Mouse (Mus musculus): Measurements from ENCODE around the gene Adap1.

Gene Adap1

DNA sequence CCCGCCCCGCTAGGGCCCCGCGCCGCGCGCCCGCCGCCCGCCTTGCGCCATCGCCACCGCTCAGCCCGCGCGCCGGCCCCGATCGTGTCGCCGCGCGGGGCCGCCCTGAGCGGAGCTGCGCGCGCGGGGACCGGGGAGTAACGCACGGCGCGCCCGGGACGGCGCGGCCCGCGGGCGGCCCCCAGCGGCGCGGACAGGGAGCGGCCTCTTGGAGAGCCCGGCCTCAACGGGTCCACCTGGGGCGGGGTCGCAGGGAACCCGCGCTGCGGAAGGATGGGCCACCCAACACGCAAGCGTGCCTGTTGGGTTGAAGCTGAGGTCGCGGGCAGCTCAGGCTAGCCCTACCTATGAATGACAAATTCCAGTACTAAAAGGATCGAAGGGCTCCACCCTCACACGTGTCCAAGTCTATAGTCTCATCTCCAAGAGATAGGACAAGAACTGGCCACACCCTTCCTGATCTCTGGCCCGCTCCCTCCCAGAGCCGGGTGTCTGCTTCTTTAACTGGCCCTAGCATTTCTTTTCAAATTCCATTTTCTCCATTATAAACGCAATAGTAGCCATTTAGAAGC lies at the start of gene Adap1:
Gene Adap1, minus strand, starts transcription at position 228 of the 572 bp plus-strand sequence.
- DNase-seq (ENCODE audit: low spot score in 2 of 2) = peak; percentile 56 to 70

GRCm38 (mm10) chr5:139374841-139375240 lies 49.4 kb upstream of the Adap1 start:
- no peak for DNase-seq (ENCODE audit: low spot score in 2 of 2)

- no peak for DNase-seq (ENCODE audit: low spot score in 2 of 2)
Observed at GRCm38 (mm10) chr5:139373889-139374444, 48.5 kb upstream of the Adap1 start.

DNA sequence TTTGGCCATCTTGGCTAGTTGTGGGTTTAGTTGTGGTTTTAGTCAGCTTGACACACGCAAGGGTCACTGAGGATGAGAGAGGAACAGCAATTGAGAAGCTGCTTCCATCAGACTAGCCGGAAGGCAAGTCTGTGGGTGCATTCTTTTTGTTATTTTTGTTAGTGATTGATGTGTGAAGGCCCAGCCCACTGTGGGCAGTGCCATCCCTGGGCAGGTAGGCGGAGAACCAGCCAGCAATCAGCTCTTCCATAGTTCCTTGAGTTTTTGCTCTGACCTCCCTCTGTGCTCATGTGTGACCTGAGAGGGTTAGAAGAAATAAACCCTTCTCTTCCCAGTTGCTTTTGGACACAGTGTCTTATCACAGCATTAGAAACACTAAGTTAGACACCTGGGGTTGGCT lies 47.7 kb upstream of the Adap1 start:
- no peak for DNase-seq (ENCODE audit: low spot score in 2 of 2)

DNA sequence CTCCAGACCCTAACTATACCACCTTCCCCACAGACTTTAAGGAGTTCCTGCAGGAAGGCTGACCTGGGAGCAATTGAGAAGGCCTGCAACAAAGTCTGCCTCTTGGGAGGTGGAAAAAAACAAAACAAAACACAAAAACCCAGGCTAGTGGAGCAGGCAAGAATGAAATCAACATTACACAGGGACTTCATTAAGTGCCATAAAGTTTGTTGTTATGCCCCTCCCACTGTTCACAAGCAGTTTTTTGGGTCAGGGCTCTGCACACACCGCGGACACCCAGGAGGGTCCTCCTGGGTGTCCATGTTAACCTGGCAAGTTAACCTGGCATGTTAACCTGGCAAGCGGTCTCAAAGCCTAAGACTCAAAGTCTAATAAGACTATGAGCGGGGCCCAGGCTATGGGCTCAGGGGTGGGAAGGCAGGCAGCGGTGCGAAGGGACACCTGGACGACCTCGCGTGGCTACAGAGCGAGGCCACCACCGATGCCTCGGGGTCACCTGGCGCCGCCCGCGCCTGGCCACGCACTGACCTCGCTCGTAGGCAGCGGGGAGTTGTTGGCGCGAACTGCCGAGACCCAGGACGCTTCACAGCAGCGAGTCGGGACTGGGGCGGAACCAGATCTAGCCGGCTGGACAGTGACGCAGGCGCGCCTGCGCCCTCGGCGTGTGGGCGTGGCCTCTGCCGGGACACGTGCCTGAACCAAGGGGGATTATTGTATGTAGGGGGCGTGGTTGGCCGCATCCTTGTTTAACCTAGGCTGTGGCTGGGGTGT lies 46.4 kb upstream of the Adap1 start:
- DNase-seq (ENCODE audit: low spot score in 2 of 2) = peak; percentile 83 to 87

DNA sequence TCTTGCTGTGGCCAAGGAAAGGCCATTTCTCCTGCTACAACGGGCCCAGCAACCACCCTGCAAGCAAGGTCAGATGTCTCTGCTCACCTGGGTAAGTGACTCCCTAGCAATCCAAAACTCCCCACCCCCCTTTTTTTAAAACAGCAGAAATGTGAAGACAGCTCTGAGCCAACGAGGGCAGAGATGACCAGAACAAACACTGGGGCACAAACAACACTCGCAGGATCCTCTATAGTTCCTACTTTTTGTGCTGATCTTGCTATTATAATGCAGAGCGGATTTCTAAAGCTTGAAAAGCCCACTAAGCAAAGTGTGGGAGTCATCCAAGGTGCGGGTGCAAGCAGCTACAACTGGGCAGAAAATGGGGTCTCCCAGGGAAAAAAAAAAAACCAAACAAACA lies 45.7 kb upstream of the Adap1 start:
- no peak for DNase-seq (ENCODE audit: low spot score in 2 of 2)

GRCm38 (mm10) chr5:139370336-139370735 lies 44.9 kb upstream of the Adap1 start:
- no peak for DNase-seq (ENCODE audit: low spot score in 2 of 2)

DNA sequence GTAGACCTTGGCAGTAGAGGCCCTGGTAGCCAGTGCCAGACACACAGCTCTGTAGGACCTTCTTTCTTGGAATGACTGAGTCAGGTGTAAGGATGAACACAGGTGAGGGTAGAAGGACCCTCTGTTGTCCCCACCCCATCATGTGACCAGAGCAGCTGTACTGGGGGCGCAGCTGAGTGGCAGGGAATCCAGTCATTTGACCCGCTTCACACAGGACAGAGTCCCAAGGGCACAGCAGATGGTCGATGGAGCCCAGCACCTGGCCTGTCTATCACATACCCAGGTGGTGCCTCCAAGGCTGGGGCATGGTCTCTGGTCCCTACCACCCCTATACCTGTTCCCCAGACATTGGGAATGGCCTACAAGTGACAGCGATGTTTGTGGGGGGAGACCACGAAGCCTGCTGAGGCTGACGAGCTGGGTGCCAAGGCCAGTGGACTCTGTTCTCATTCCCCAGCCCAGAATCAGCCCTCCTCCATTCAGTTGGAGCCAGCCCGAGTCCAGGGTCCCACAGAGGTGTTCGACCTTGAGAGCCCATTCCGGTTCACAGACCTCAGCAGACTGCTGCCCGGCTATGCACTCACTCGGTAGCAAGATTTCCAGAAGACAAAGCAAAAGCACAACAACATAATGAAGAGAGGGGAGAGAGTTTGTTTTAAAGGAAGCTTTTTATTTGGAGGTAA lies 43.4 kb upstream of the Adap1 start:
- DNase-seq (ENCODE audit: low spot score in 2 of 2) = no peak

- no peak for DNase-seq (ENCODE audit: low spot score in 2 of 2)
Observed at GRCm38 (mm10) chr5:139367884-139368458, 42.5 kb upstream of the Adap1 start.

GRCm38 (mm10) chr5:139366484-139366883 lies 41.1 kb upstream of the Adap1 start:
- no peak for DNase-seq (ENCODE audit: low spot score in 2 of 2)

DNA sequence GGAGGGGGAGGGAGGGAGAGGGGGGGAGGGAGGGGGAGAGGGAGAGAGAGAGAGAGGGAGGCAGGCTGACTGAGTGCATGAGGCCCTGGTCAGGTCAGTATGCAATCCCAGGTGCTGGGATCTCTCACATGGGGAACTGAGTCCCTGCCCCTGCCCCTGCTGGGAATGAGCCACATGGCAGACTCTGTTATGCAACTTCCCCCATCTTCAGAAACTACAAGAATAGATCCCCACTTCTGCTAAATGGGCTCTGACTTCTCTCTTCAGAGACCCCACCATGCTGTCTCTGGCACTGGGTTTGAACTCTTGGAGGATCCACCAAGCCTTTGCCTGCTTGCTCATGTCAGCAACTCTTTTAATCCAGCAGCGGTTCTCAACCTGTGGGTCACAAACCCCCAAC lies 40.4 kb upstream of the Adap1 start:
- no peak for DNase-seq (ENCODE audit: low spot score in 2 of 2)

DNA sequence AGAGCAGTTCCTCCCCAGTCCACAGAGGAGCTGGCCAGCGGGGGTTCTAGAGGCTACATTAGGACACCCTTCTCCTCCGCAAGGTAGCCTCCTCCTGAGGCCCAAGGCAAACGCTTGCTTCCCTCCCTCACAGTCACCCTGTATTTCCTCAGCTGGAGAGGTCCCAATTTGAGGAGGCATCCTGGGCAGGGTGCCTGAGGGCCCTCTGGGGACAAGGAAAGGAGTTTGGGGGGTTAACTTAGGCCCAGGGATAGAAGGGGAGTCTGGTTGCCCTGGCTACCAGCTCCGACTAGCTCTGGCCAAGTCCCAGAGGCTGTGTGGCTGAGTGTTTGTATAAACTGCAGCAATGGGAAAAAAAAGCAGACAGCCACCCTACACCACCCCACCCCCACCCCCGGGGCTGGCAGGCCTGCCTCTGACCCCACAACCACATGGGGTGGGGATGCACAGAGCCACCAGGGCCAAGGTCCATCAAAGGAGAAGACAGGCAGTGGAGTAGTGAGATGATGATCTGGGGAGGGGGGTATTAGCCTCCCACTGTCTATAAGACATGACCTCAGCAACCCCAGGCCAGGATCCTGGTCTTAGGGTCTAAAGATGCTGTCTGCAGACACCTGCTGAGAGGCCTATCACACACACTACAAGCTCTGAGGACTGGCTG lies 39.6 kb upstream of the Adap1 start:
- no peak for DNase-seq (ENCODE audit: low spot score in 2 of 2)

GRCm38 (mm10) chr5:139364260-139364910 lies 39.0 kb upstream of the Adap1 start:
- peak; percentile 95 for DNase-seq (ENCODE audit: low spot score in 2 of 2)

DNA sequence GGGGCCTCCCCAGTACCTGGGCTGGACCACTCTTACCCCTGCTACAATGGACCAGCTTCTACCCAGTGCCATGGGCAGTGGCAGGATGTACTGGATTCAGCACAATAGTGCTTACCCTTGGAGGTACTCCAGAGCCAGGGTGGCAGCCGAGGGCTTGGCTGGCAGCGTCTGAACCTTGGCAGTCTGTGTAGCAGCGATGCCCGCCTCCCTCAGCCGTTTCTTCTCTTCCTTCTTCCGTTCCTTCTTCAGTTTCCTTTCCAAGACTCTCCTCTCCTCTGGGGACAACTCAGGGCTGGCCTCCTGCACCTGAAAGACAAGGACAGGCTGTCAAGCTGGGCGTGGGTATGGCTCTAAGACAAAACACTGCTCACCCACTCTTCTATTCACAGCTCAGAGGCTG lies 38.4 kb upstream of the Adap1 start:
- DNase-seq (ENCODE audit: low spot score in 2 of 2) = no peak

GRCm38 (mm10) chr5:139359244-139359643 lies 33.8 kb upstream of the Adap1 start:
- DNase-seq (ENCODE audit: low spot score in 2 of 2) = no peak

- peak; percentile 40 to 46 for DNase-seq (ENCODE audit: low spot score in 2 of 2)
Observed at GRCm38 (mm10) chr5:139358653-139359052, 33.2 kb upstream of the Adap1 start.

GRCm38 (mm10) chr5:139355235-139355772 lies 29.9 kb upstream of the Adap1 start:
- DNase-seq (ENCODE audit: low spot score in 2 of 2) = peak; percentile 85 to 87

DNA sequence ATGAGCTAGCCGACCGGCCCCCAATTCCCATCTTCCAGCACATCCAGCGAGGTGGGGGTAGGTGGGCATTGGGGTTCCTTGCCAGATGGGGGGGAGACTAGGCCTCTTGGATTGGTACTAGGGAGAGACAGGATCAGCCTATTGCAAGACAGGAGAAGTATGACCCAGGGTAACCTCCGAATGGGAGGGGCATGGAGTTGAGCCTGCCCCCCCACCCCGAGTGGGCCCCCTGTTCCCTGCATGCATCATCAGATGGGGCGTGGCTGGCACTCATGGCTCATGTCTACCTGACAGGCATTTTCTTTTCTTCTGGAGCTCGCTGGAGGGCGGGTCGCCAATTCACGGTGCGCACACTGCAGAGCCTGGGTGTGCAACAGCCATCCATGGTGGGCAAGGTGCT lies 28.5 kb upstream of the Adap1 start:
- no peak for DNase-seq (ENCODE audit: low spot score in 2 of 2)

DNA sequence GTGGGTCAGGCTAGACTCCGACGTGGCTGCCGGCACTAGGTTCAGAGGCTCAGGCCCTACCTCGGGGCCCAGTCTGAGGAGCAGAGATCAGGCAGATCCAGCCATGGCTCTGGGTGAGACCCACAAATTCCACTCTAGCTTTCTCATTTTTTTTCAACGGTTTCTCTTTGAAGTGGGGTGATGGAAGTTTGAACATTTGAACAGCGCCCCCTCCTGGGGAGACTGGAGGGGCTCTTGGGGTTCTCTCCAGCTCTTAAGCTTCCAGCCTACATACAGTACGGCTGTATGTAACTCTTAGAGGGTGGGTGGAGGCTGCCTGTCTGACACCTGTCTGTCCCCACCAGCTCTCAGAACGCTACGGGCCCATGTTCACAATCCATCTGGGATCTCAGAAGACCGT lies 28.1 kb upstream of the Adap1 start:
- no peak for DNase-seq (ENCODE audit: low spot score in 2 of 2)

DNA sequence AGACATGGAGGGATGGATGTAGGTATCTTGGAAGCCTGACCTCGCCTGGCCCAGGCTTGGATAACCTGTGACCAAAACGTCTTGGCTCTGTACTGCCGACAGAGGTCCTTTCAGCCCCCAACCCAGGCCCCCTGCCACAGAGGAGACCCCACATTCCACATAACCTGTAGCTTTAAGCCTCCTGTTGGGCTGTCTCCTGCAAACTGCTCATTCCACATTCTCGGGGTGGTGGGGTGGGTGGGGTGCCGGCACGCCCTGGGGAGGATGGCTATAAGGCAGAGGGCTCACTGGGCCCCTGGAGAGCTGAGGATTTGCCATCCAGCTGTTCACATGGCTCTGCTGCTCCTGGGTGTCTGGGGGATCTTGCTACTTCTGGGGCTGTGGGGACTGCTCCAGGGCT lies 26.9 kb upstream of the Adap1 start, which contains the start of gene Cyp2w1:
Gene Cyp2w1, plus strand, starts transcription at position 301 of the 400 bp plus-strand sequence.
- no peak for DNase-seq (ENCODE audit: low spot score in 2 of 2)

- DNase-seq (ENCODE audit: low spot score in 2 of 2) = no peak
Observed at GRCm38 (mm10) chr5:139351628-139352027, 26.2 kb upstream of the Adap1 start.

Measured in right cerebral cortex, adult 2 months (tissue).